Mouse (Mus musculus) midbrain, embryonic 10.5 days (tissue): ENCODE data around the gene Guk1. TPM values are rescaled to one million over a fixed set of nuclear protein-coding genes. Genes with fewer than 3 reads are reported as not detected.

Experiments used
- polyA plus RNA-seq: library from polyadenylated mRNA; unstranded; fragments of >200 nt; fragmentation: Nextera tagmentation; extraction: Ambion mirVana; gene quantifications from 2 replicates; pipeline ENCODE4 v1.2.1, GENCODE M21; 2016

The Guk1 gene
- polyA plus RNA-seq, 1 experiment from 2014 or later = 115 TPM

Other genes starting within 250 kb of the Guk1 start
- gene Hist3h2ba, start 243.3 kb downstream of the Guk1 start, polyA plus RNA-seq = 34.1 and 69.6 TPM in 2 replicates
- 20.4 and 31.6 TPM in 2 replicates for gene Hist3h2a, start 237.5 kb downstream of the Guk1 start, polyA plus RNA-seq
- gene Trim17, start 237.5 kb downstream of the Guk1 start, polyA plus RNA-seq = 0.25 and 0.26 TPM in 2 replicates
- 17.7 and 19.3 TPM in 2 replicates for gene Trim11, start 214.1 kb downstream of the Guk1 start, polyA plus RNA-seq
- 0.01 TPM in 2 replicates for gene Obscn, start 55.8 kb downstream of the Guk1 start, polyA plus RNA-seq
- gene Iba57, start 28.5 kb downstream of the Guk1 start, polyA plus RNA-seq = 5.2 and 5.4 TPM in 2 replicates
- gene Gjc2, start 9.0 kb downstream of the Guk1 start, polyA plus RNA-seq = not detected in 2 replicates
- gene Mrpl55, start 10.3 kb upstream of the Guk1 start, polyA plus RNA-seq = 116 and 131 TPM in 2 replicates
- 46.8 and 52.2 TPM in 2 replicates for gene 2310033P09Rik, start 16.1 kb upstream of the Guk1 start, polyA plus RNA-seq
- gene Arf1, start 36.1 kb upstream of the Guk1 start, polyA plus RNA-seq = 633 and 659 TPM in 2 replicates
- 5.3 and 8.7 TPM in 2 replicates for gene Wnt3a, start 98.5 kb upstream of the Guk1 start, polyA plus RNA-seq
- gene Wnt9a, start 114.7 kb upstream of the Guk1 start, polyA plus RNA-seq = 7.8 and 9.7 TPM in 2 replicates
- gene Prss38, start 183.4 kb upstream of the Guk1 start, polyA plus RNA-seq = not detected in 2 replicates